Mouse (Mus musculus): ENCODE results near the gene Capzb. TPM values are rescaled to one million over a fixed set of nuclear protein-coding genes. Genes with fewer than 3 reads are reported as not detected.
A peak's percentile ranks its signal among the peaks of the same experiment; 100 is the strongest.

Gene Capzb
- polyA plus RNA-seq, 1 experiment, result 186 TPM

GRCm38 (mm10) chr4:139244176-139244575 is 51.5 kb downstream of the Capzb start:
- DNase-seq (ENCODE audit: low read depth), result peak; percentile 32

GRCm38 (mm10) chr4:139244766-139245165 is 52.1 kb downstream of the Capzb start:
- no peak for DNase-seq (ENCODE audit: low read depth)
- TF ChIP-seq POLR2A (IDR thresholded peaks at IDR 0.05; ENCODE audit: borderline replicate concordance, extremely low read depth, insufficient read depth, insufficient read length, poor library complexity, severe bottlenecking) (no peak), CTCF (IDR thresholded peaks at IDR 0.05; ENCODE audit: borderline replicate concordance, extremely low read depth, insufficient read depth, insufficient read length) (no peak)

More at GRCm38 (mm10) chr4:139244176-139244575, 51.5 kb downstream of the Capzb start:
- TF ChIP-seq CTCF (IDR thresholded peaks at IDR 0.05; ENCODE audit: borderline replicate concordance, extremely low read depth, insufficient read depth, insufficient read length) (no peak), POLR2A (IDR thresholded peaks at IDR 0.05; ENCODE audit: borderline replicate concordance, extremely low read depth, insufficient read depth, insufficient read length, poor library complexity, severe bottlenecking) (no peak)

GRCm38 (mm10) chr4:139245534-139245933 is 52.8 kb downstream of the Capzb start:
- no peak for TF ChIP-seq POLR2A (IDR thresholded peaks at IDR 0.05; ENCODE audit: borderline replicate concordance, extremely low read depth, insufficient read depth, insufficient read length, poor library complexity, severe bottlenecking)
- no peak for TF ChIP-seq CTCF (IDR thresholded peaks at IDR 0.05; ENCODE audit: borderline replicate concordance, extremely low read depth, insufficient read depth, insufficient read length)
- DNase-seq (ENCODE audit: low read depth), result no peak

- DNase-seq (ENCODE audit: low read depth), result peak; percentile 92
These were observed 53.6 kb downstream of the Capzb start for GRCm38 (mm10) chr4:139246130-139246877.

GRCm38 (mm10) chr4:139247966-139248365 is 55.3 kb downstream of the Capzb start:
- TF ChIP-seq POLR2A (IDR thresholded peaks at IDR 0.05; ENCODE audit: borderline replicate concordance, extremely low read depth, insufficient read depth, insufficient read length, poor library complexity, severe bottlenecking), result no peak
- no peak for TF ChIP-seq CTCF (IDR thresholded peaks at IDR 0.05; ENCODE audit: borderline replicate concordance, extremely low read depth, insufficient read depth, insufficient read length)
- DNase-seq (ENCODE audit: low read depth), result no peak

More at GRCm38 (mm10) chr4:139246130-139246877, 53.6 kb downstream of the Capzb start:
- TF ChIP-seq POLR2A (IDR thresholded peaks at IDR 0.05; ENCODE audit: borderline replicate concordance, extremely low read depth, insufficient read depth, insufficient read length, poor library complexity, severe bottlenecking) (no peak), CTCF (IDR thresholded peaks at IDR 0.05; ENCODE audit: borderline replicate concordance, extremely low read depth, insufficient read depth, insufficient read length) (no peak)

- no peak for TF ChIP-seq CTCF (IDR thresholded peaks at IDR 0.05; ENCODE audit: borderline replicate concordance, extremely low read depth, insufficient read depth, insufficient read length)
- no peak for TF ChIP-seq POLR2A (IDR thresholded peaks at IDR 0.05; ENCODE audit: borderline replicate concordance, extremely low read depth, insufficient read depth, insufficient read length, poor library complexity, severe bottlenecking)
- no peak for DNase-seq (ENCODE audit: low read depth)
These were observed 56.0 kb downstream of the Capzb start for GRCm38 (mm10) chr4:139248736-139249135.

- TF ChIP-seq CTCF (IDR thresholded peaks at IDR 0.05; ENCODE audit: borderline replicate concordance, extremely low read depth, insufficient read depth, insufficient read length), result no peak
- TF ChIP-seq POLR2A (IDR thresholded peaks at IDR 0.05; ENCODE audit: borderline replicate concordance, extremely low read depth, insufficient read depth, insufficient read length, poor library complexity, severe bottlenecking), result no peak
- no peak for DNase-seq (ENCODE audit: low read depth)
These were observed 57.3 kb downstream of the Capzb start for GRCm38 (mm10) chr4:139250043-139250442.

GRCm38 (mm10) chr4:139250886-139251285 is 58.2 kb downstream of the Capzb start:
- no peak for DNase-seq (ENCODE audit: low read depth)
- TF ChIP-seq POLR2A (IDR thresholded peaks at IDR 0.05; ENCODE audit: borderline replicate concordance, extremely low read depth, insufficient read depth, insufficient read length, poor library complexity, severe bottlenecking) (no peak), CTCF (IDR thresholded peaks at IDR 0.05; ENCODE audit: borderline replicate concordance, extremely low read depth, insufficient read depth, insufficient read length) (no peak)

GRCm38 (mm10) chr4:139252051-139252760 is 59.5 kb downstream of the Capzb start:
- peak; percentile 76 for DNase-seq (ENCODE audit: low read depth)
- TF ChIP-seq CTCF (IDR thresholded peaks at IDR 0.05; ENCODE audit: borderline replicate concordance, extremely low read depth, insufficient read depth, insufficient read length), result peak; percentile 87
- no peak for TF ChIP-seq POLR2A (IDR thresholded peaks at IDR 0.05; ENCODE audit: borderline replicate concordance, extremely low read depth, insufficient read depth, insufficient read length, poor library complexity, severe bottlenecking)

- no peak for TF ChIP-seq POLR2A (IDR thresholded peaks at IDR 0.05; ENCODE audit: borderline replicate concordance, extremely low read depth, insufficient read depth, insufficient read length, poor library complexity, severe bottlenecking)
- TF ChIP-seq CTCF (IDR thresholded peaks at IDR 0.05; ENCODE audit: borderline replicate concordance, extremely low read depth, insufficient read depth, insufficient read length), result no peak
- no peak for DNase-seq (ENCODE audit: low read depth)
These were observed 60.5 kb downstream of the Capzb start for GRCm38 (mm10) chr4:139253206-139253605.

- no peak for TF ChIP-seq POLR2A (IDR thresholded peaks at IDR 0.05; ENCODE audit: borderline replicate concordance, extremely low read depth, insufficient read depth, insufficient read length, poor library complexity, severe bottlenecking)
- no peak for TF ChIP-seq CTCF (IDR thresholded peaks at IDR 0.05; ENCODE audit: borderline replicate concordance, extremely low read depth, insufficient read depth, insufficient read length)
- DNase-seq (ENCODE audit: low read depth), result no peak
These were observed 63.4 kb downstream of the Capzb start for GRCm38 (mm10) chr4:139256146-139256545.

Data from brain, embryonic 14.5 days (tissue).